Mouse (Mus musculus): ENCODE results near the gene Acbd4. TPM values are rescaled to one million over a fixed set of nuclear protein-coding genes. Genes with fewer than 3 reads are reported as not detected.

The Acbd4 gene
- 13.3 TPM in 2 replicates for polyA plus RNA-seq (2014; fragmentation: Nextera tagmentation; extraction: Ambion mirVana)

DNA sequence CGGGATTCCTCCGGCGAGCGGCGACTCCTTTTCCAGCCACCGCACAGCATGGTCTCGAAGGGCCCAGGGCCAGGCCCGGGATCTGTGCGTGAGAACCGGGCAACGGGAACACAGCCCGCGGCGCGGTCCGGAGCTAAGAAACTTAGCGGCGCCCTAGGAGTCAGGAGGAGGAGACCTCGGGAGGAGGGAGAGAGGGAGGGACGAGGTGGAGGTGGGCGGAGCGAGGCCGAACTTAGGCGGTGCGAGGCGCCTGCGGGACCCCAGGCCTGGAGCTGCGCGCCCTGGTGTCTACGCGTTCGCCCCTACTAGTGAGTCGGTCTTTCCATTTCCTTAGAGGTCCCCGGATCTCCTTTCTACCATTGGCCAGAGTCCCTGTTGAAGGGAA is at the start of gene Acbd4, which contains the start of gene Plcd3:
Acbd4 (plus strand) TSS at position 202 of the 385 bp plus-strand sequence.
Plcd3 (minus strand) TSS at position 178 of the 385 bp plus-strand sequence.
- H3K4me1 ChIP-seq (ENCODE audit: control insufficient read depth in 2 of 2, insufficient read depth in 2 of 2, low read length in 2 of 2): peaks cover 46 to 53% of the 10 kb centered on the region in 2 experiments

DNA sequence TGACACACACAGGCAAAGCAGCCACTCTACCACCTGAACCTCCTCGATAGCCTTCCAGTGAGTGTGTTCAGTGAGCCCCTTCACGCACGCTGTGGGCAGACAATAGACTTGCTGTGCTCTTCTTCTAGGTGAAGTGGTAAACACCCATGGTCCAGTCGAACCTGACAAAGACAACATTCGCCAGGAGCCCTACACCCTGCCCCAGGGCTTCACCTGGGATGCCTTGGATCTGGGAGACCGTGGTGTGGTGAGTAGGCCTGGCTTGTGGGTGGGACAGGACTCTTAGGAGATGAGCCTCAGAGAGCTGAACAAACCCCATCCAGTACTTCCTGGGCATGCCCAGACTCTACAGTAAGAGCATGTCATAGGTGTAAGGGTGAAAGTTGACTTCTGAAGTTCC is 49.4 kb upstream of the Acbd4 start:
- Histone ChIP-seq H3K4me2 (ENCODE audit: low read length) (no peak overlapping the region), H3K27me3 (ENCODE audit: control insufficient read depth, insufficient read depth, low read length) (no peaks in the 10 kb centered on the region), H3K4me3 (ENCODE audit: control insufficient read depth in 1 of 2, insufficient read depth in 1 of 2, low read depth in 1 of 2, low read length in 2 of 2) (no peak overlapping the region), H3K36me3 (ENCODE audit: control insufficient read depth, insufficient read depth, low read length) (peaks cover 62% of the 10 kb centered on the region), H3K9me3 (ENCODE audit: control insufficient read depth, low read length) (no peaks in the 10 kb centered on the region), H3K27ac (replicated peaks in 1 of 2; ENCODE audit: control insufficient read depth in 1 of 2, insufficient read depth in 1 of 2, low read depth in 2 of 2, low read length in 2 of 2) (peak overlapping the region; percentile 84 to 94), H3K9ac (ENCODE audit: low read length) (peak overlapping the region; percentile 34), H3K4me1 (ENCODE audit: control insufficient read depth in 2 of 2, insufficient read depth in 2 of 2, low read length in 2 of 2) (peaks cover 16 to 23% of the 10 kb centered on the region in 2 experiments)
- 79% methylated on average over 6 of the region's 6 CpGs for WGBS
- ATAC-seq (ENCODE audit: insufficient number of reproducible peaks, insufficient read depth, low FRiP score, low read depth): no peak

More for the DNA sequence above, at the start of gene Acbd4, which contains the start of gene Plcd3:
- ATAC-seq (ENCODE audit: insufficient number of reproducible peaks, insufficient read depth, low FRiP score, low read depth): peak; percentile 28; the same call in 1 of the 2 replicates
- Histone ChIP-seq H3K27ac (replicated peaks in 1 of 2; ENCODE audit: control insufficient read depth in 1 of 2, insufficient read depth in 1 of 2, low read depth in 2 of 2, low read length in 2 of 2) (peak within 1 kb of the TSS; percentile 21 to 51), H3K4me3 (ENCODE audit: control insufficient read depth in 1 of 2, insufficient read depth in 1 of 2, low read depth in 1 of 2, low read length in 2 of 2) (peak within 1 kb of the TSS; percentile 48 to 70), H3K9ac (ENCODE audit: low read length) (peak within 1 kb of the TSS; percentile 83), H3K36me3 (ENCODE audit: control insufficient read depth, insufficient read depth, low read length) (peaks cover 5% of the 10 kb centered on the region; the same call in 1 of the 2 replicates), H3K4me2 (ENCODE audit: low read length) (peak within 1 kb of the TSS; percentile 94), H3K27me3 (ENCODE audit: control insufficient read depth, insufficient read depth, low read length) (no peaks in the 10 kb centered on the region), H3K9me3 (ENCODE audit: control insufficient read depth, low read length) (no peaks in the 10 kb centered on the region)
- WGBS: under 1% methylated on average over 31 of the region's 34 CpGs

- 71% methylated on average over 18 of the region's 18 CpGs for WGBS
- H3K4me2 ChIP-seq (ENCODE audit: low read length): 0 out of 2 replicates have a peak overlapping the region, but pooled peaks have one; percentile 8
- H3K4me3 ChIP-seq (ENCODE audit: control insufficient read depth in 1 of 2, insufficient read depth in 1 of 2, low read depth in 1 of 2, low read length in 2 of 2): no peak overlapping the region
- no peaks in the 10 kb centered on the region for H3K27me3 ChIP-seq (ENCODE audit: control insufficient read depth, insufficient read depth, low read length)
- H3K4me1 ChIP-seq (ENCODE audit: control insufficient read depth in 2 of 2, insufficient read depth in 2 of 2, low read length in 2 of 2): peaks cover 16 to 28% of the 10 kb centered on the region in 2 experiments
- H3K27ac ChIP-seq (replicated peaks in 1 of 2; ENCODE audit: control insufficient read depth in 1 of 2, insufficient read depth in 1 of 2, low read depth in 2 of 2, low read length in 2 of 2): peak overlapping the region; percentile 50 to 84
- H3K9ac ChIP-seq (ENCODE audit: low read length): no peak overlapping the region
- no peak; the same call in 1 of the 2 replicates for ATAC-seq (ENCODE audit: insufficient number of reproducible peaks, insufficient read depth, low FRiP score, low read depth)
- H3K9me3 ChIP-seq (ENCODE audit: control insufficient read depth, low read length): no peaks in the 10 kb centered on the region
- H3K36me3 ChIP-seq (ENCODE audit: control insufficient read depth, insufficient read depth, low read length): peaks cover 68% of the 10 kb centered on the region
Observed at GRCm38 (mm10) chr11:103053191-103054076, 48.0 kb upstream of the Acbd4 start.

DNA sequence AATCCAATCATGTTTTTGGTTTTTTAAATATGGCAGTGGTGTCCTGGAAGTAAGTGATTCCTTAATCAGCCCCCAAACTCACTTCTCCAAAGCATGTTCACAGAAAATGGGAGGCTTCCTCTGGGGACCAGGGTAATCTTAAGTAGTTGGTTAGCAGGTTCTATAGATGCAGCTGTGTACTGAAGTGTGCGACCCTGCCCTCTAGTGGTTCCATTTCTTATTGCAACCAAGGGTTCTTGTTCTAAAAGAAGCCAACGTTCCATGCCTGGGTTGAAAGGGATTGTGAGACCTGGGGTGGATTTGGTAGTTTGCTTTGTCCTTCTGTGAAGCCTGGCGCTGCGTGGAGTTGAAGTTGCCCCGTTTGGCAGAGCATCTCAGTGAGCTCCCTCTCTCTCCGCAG is 46.7 kb upstream of the Acbd4 start:
- Histone ChIP-seq H3K27ac (replicated peaks in 1 of 2; ENCODE audit: control insufficient read depth in 1 of 2, insufficient read depth in 1 of 2, low read depth in 2 of 2, low read length in 2 of 2) (no peak overlapping the region), H3K4me3 (ENCODE audit: control insufficient read depth in 1 of 2, insufficient read depth in 1 of 2, low read depth in 1 of 2, low read length in 2 of 2) (no peak overlapping the region), H3K4me1 (ENCODE audit: control insufficient read depth in 2 of 2, insufficient read depth in 2 of 2, low read length in 2 of 2) (peaks cover 16 to 32% of the 10 kb centered on the region in 2 experiments), H3K9me3 (ENCODE audit: control insufficient read depth, low read length) (no peaks in the 10 kb centered on the region), H3K9ac (ENCODE audit: low read length) (no peak overlapping the region), H3K27me3 (ENCODE audit: control insufficient read depth, insufficient read depth, low read length) (no peaks in the 10 kb centered on the region), H3K36me3 (ENCODE audit: control insufficient read depth, insufficient read depth, low read length) (peaks cover 79% of the 10 kb centered on the region), H3K4me2 (ENCODE audit: low read length) (no peak overlapping the region)
- 43% methylated on average over 6 of the region's 6 CpGs for WGBS
- ATAC-seq (ENCODE audit: insufficient number of reproducible peaks, insufficient read depth, low FRiP score, low read depth): no peak

- ATAC-seq (ENCODE audit: insufficient number of reproducible peaks, insufficient read depth, low FRiP score, low read depth): no peak
- WGBS: 91% methylated on average over 7 of the region's 7 CpGs
- H3K9me3 ChIP-seq (ENCODE audit: control insufficient read depth, low read length): no peaks in the 10 kb centered on the region
- H3K9ac ChIP-seq (ENCODE audit: low read length): no peak overlapping the region
- H3K4me3 ChIP-seq (ENCODE audit: control insufficient read depth in 1 of 2, insufficient read depth in 1 of 2, low read depth in 1 of 2, low read length in 2 of 2): no peak overlapping the region
- H3K36me3 ChIP-seq (ENCODE audit: control insufficient read depth, insufficient read depth, low read length): peaks cover 87% of the 10 kb centered on the region
- peaks cover 13 to 25% of the 10 kb centered on the region in 2 experiments for H3K4me1 ChIP-seq (ENCODE audit: control insufficient read depth in 2 of 2, insufficient read depth in 2 of 2, low read length in 2 of 2)
- H3K27ac ChIP-seq (replicated peaks in 1 of 2; ENCODE audit: control insufficient read depth in 1 of 2, insufficient read depth in 1 of 2, low read depth in 2 of 2, low read length in 2 of 2): no peak overlapping the region
- no peaks in the 10 kb centered on the region for H3K27me3 ChIP-seq (ENCODE audit: control insufficient read depth, insufficient read depth, low read length)
- H3K4me2 ChIP-seq (ENCODE audit: low read length): no peak overlapping the region
Observed at GRCm38 (mm10) chr11:103056636-103057035, 44.8 kb upstream of the Acbd4 start.

DNA sequence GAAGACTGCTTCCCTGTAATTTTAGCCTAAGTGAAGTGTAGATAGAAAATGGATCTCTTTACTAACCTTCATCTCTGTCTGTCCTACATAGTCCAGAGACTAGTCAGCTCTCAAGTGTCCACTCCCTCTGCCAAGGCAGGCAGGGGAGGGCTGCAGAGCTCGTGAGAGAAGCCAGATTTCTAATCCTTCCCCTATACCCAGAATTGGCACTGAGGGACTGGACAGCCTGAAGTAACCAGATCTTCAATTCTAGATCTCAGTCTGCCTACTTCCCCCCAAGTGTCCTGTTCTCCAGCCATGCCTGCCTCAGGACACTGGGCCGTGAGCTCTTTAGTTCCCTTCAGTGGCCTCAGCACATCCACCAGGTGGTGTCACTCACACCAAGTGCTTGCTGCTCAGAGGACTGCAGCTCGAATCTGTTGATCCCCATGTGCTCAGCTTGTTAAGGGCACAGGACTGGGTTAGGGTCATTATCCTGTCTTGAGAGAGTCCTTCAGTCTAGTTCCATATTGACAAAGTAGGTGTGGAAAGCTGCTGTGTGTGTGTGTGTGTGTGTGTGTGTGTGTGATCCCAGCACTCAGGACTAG is 42.9 kb upstream of the Acbd4 start:
- Histone ChIP-seq H3K4me2 (ENCODE audit: low read length) (no peak overlapping the region), H3K9ac (ENCODE audit: low read length) (no peak overlapping the region), H3K4me1 (ENCODE audit: control insufficient read depth in 2 of 2, insufficient read depth in 2 of 2, low read length in 2 of 2) (peaks cover 0 to 9% of the 10 kb centered on the region in 2 experiments; a peak in 2 of 4 replicates), H3K27ac (replicated peaks in 1 of 2; ENCODE audit: control insufficient read depth in 1 of 2, insufficient read depth in 1 of 2, low read depth in 2 of 2, low read length in 2 of 2) (peak overlapping the region; percentile 35 to 47; a peak in 2 of 4 replicates), H3K4me3 (ENCODE audit: control insufficient read depth in 1 of 2, insufficient read depth in 1 of 2, low read depth in 1 of 2, low read length in 2 of 2) (no peak overlapping the region), H3K27me3 (ENCODE audit: control insufficient read depth, insufficient read depth, low read length) (no peaks in the 10 kb centered on the region), H3K36me3 (ENCODE audit: control insufficient read depth, insufficient read depth, low read length) (peaks cover 88% of the 10 kb centered on the region), H3K9me3 (ENCODE audit: control insufficient read depth, low read length) (no peaks in the 10 kb centered on the region)
- WGBS: 36% methylated on average over 3 of the region's 3 CpGs
- ATAC-seq (ENCODE audit: insufficient number of reproducible peaks, insufficient read depth, low FRiP score, low read depth): no peak

DNA sequence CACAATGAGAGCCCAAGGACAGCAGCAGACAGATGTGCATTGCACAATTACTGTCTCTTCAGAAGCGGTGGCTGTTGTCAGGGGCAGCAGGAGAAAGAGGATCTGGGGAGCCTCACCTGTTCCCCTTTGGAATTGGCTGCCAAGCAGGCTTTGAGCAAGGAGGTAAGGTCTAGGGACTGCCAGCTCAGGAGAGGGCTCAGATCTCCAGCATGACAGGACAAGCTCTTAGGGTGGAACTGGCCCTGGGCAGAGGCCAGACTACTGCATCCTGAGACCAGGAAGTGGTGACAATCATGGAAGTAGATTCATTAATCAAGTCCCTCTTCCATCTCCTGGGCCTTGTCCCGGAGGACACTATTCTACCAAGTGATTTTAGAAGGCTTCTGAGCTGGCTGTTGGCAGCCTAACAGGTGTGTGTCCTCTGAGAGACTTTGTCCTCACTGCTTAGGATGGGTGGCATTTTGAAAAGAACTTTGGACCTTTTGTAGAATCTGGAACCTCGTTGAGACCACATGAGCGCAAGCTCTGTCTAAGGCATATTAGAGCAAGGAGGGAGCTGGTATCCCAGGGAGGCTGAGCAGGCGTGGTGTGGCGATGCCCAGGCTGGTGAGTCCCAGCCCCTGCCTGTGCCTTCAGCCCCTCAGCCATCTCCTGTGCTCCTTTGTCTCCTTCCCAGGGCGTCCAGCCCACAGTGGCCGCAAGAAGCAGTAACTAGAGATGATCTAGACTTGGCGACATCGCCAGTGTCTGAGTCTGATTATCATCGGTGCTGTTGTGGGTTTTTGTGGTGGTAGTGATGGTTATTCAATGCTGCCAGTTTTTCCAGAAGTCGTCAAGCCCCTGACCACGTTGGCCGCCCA is 35.1 kb upstream of the Acbd4 start:
- Histone ChIP-seq H3K27ac (replicated peaks in 1 of 2; ENCODE audit: control insufficient read depth in 1 of 2, insufficient read depth in 1 of 2, low read depth in 2 of 2, low read length in 2 of 2) (peak overlapping the region in 1 of 2 experiments; percentile 61; a peak in 1 of 4 replicates), H3K36me3 (ENCODE audit: control insufficient read depth, insufficient read depth, low read length) (peaks cover 98% of the 10 kb centered on the region), H3K27me3 (ENCODE audit: control insufficient read depth, insufficient read depth, low read length) (no peaks in the 10 kb centered on the region), H3K9ac (ENCODE audit: low read length) (no peak overlapping the region), H3K4me3 (ENCODE audit: control insufficient read depth in 1 of 2, insufficient read depth in 1 of 2, low read depth in 1 of 2, low read length in 2 of 2) (no peak overlapping the region), H3K4me1 (ENCODE audit: control insufficient read depth in 2 of 2, insufficient read depth in 2 of 2, low read length in 2 of 2) (peaks cover 3 to 19% of the 10 kb centered on the region in 2 experiments; a peak in 3 of 4 replicates), H3K4me2 (ENCODE audit: low read length) (no peak overlapping the region), H3K9me3 (ENCODE audit: control insufficient read depth, low read length) (no peaks in the 10 kb centered on the region)
- 94% methylated on average over 14 of the region's 14 CpGs for WGBS
- ATAC-seq (ENCODE audit: insufficient number of reproducible peaks, insufficient read depth, low FRiP score, low read depth): no peak

Measured in heart, embryonic 14.5 days (tissue).